Mouse (Mus musculus): ENCODE results near the gene Lrrfip2.

- no peak for TF ChIP-seq CTCF (IDR thresholded peaks at IDR 0.05; ENCODE audit: borderline replicate concordance, insufficient read depth, low read length)
- TF ChIP-seq POLR2A (IDR thresholded peaks at IDR 0.05; ENCODE audit: low read depth, low read length): no peak
These were observed 53.0 kb downstream of the Lrrfip2 start for GRCm38 (mm10) chr9:111170430-111170829.

All from embryonic fibroblast, embryonic 13.5 days (primary cell).